Mouse (Mus musculus) bone marrow, adult 2 months (tissue): Measurements from ENCODE around the gene 1700037H04Rik.
A peak's percentile ranks its signal among the peaks of the same experiment; 100 is the strongest.

ENCODE experiments used
- CTCF ChIP-seq: fragments of 200-500 bp; IDR thresholded peaks from 2 replicates; pipeline ENCODE4 v1.5.1; 2011; ENCODE audit warnings: low read length, control low read depth; ENCODE audit not compliant: control insufficient read depth, insufficient read depth
- POLR2A ChIP-seq: fragments of 200-500 bp; IDR thresholded peaks from 2 replicates; pipeline ENCODE4 v1.6.1; 2011; ENCODE audit warnings: low read depth, mild to moderate bottlenecking, control low read depth, low read length, borderline replicate concordance; ENCODE audit not compliant: control insufficient read depth

- TF ChIP-seq CTCF (no peak), POLR2A (peak; percentile 99)
Measured at GRCm38 (mm10) chr2:131186771-131187601, 27.1 kb upstream of the 1700037H04Rik start, which contains the start of the genes Cdc25b and Spef1.
